Mouse (Mus musculus) embryonic fibroblast, embryonic 13.5 days (primary cell): ENCODE results near the gene Znrf4.

Source experiments
- CTCF ChIP-seq: IDR thresholded peaks from 2 replicates; pipeline ENCODE4 v1.5.1; 2011; ENCODE audit warnings: mild to moderate bottlenecking, control low read depth, low read length, moderate library complexity, borderline replicate concordance; ENCODE audit not compliant: insufficient read depth
- POLR2A ChIP-seq: IDR thresholded peaks from 2 replicates; pipeline ENCODE4 v1.6.1; 2011; ENCODE audit warnings: low read depth, mild to moderate bottlenecking, control low read depth, low read length, moderate library complexity

GRCm38 (mm10) chr17:56463500-56463899, 48.7 kb downstream of the Znrf4 start:
- TF ChIP-seq POLR2A (no peak), CTCF (no peak)
